Mouse (Mus musculus) left cerebral cortex, postnatal 10 days (tissue): ENCODE data around the gene Dusp1. TPM values are rescaled to one million over a fixed set of nuclear protein-coding genes. Genes with fewer than 3 reads are reported as not detected.

Experiments used
- DNase-seq, 2 experiments: peaks; one replicate each; pipeline ENCODE4 v3.0.0; 2021 to 2022; ENCODE audit warnings: low spot score in 2 of 2, mixed read lengths in 1 of 2; ENCODE audit errors: extremely low spot score in 1 of 2
- intact Hi-C: fragments of 180-260 bp; cut with DNase I; formaldehyde crosslinking; loops from one replicate; pipeline ENCODE4 v1.15.1; 2025
- total RNA-seq, 2 experiments: library from RNA; stranded (reverse); gene quantifications; 2 replicates each; pipeline ENCODE4 v1.2.3; 2021

Gene Dusp1
- total RNA-seq, result 10 to 100 TPM; 23.2 TPM

DNA sequence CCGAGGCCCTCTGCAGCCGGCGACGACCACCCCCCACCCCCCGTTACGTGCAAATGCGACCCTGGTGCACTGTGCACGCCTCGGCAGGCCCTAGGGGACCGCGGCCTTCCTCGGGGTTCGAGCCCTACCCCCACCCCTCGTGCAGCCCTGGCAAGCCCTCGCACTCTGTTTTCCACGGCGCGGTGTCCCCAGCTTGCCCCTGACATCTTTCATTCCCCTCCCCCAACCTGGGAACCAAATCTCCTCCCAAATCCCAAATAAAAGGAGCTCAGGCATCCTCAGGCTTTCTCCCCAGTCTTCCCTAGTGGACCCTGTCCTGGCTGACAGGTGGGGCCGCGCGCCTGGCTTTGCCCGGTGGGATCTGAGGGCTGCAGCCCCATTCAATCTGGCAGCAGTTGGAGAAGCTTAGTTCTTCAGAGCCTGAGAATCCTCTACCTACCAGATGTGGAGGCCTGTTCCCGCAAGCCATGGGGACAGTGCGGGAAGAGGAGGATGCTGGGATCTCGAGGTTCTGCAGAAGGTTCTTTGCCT lies at the start of gene Dusp1:
Dusp1 (minus strand) TSS at position 478 of the 531 bp plus-strand sequence.
- DNase-seq, result no peak
- intact Hi-C loops, result loop anchor here (2.0 kb wide), 1 partner anchor 53 kb away; no protein-coding TSS in a partner anchor

DNA sequence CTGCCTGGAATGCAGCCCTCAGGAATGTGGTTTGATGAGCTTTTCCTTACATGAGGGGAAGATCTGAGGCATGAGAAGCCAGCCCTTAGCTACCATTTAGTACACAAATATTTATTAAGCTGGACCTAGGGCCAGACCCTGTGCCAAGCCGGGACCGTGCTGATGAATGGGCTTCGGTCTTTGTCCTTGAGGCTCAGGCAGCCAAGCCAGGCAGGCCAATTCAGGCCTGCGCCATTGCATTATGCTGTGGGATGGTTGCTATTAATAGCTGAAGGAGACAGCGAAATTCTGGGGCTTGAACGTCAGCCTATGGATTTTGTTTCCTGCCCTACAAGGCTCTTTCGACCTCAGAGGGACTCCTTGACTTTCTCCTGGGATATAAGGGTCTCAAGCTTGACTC lies 49.4 kb upstream of the Dusp1 start:
- intact Hi-C loops, result no loop called here
- peak in 1 of 2 experiments; percentile 37 for DNase-seq

DNA sequence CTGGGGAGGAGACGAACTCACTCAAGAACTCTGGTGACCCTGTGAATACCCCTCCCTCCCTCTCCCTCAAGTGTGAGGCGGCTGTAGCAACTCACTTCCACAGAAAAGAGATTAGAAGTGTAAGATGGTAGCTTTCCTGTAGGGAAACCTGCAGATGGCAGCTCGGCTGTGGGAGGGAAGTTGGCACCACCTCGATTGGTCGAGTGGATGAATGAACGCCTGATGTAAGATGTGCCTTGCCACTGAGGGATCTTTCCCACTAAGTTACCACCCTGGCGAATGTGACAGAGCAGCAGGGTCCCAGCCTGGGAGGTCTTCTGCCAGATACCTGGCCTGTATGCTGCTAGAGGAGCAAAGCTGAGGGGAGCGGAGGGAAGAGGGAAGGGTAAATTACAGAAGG lies 47.9 kb upstream of the Dusp1 start:
- intact Hi-C loops, result no loop called here
- no peak for DNase-seq

DNA sequence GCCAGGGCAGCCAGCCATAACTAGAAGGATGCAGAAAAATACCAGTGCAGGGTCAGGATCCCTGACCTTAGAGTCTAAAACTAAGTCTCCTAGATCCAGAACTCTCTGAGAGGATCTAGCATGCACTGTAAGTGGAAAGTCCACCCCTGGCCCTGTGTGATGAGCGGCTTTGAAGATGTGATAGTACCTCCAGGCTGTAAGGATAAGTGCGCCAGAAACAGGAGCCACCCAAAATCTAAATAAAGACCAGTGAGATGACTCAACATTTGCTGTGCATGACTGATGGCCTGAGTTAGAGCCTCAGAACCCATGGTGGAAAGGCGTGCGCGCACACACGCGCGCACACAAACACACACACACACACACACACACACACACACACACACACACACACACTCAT lies 46.9 kb upstream of the Dusp1 start:
- no peak for DNase-seq
- intact Hi-C loops, result no loop called here

DNA sequence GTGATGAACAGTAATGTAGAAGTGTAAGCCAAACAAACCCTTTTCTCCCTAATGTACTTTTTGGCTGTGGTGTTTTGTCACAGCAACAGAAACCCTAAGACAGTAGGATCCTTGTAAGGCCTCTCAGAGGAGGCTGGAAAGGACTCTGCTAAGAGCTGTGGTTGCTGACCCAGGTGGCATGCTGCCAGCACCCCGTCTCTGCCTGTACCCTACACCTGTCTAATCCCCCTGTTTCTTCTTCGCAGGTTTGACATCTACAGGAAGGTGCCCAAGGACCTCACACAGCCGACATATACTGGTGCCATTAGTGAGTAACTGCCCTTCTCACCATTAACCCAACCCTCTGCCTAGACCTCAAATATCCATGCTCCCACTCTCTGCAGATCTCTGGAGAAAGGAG lies 46.4 kb upstream of the Dusp1 start:
- peak in 1 of 2 experiments; percentile 34 for DNase-seq
- intact Hi-C loops, result no loop called here

DNA sequence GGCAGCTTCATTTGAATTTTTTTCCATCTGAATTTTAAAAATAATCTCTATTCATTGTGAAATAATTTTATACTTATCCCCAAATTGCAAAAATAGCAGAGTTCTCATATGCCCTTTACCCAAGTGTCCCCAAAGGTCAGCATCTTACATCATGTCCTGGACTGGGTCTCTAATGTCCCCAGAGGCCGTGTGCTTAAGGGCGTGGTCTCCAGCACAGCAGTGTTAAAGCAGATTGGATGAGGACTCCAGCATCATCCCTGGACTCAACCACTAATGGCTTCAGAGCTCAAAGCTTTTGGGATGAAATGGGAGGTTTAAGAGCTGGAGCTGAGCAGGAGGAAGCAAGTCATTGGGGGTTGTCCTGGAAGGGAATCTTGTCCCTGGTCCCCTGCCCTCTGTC lies 44.6 kb upstream of the Dusp1 start:
- no peak for DNase-seq
- intact Hi-C loops, result no loop called here

DNA sequence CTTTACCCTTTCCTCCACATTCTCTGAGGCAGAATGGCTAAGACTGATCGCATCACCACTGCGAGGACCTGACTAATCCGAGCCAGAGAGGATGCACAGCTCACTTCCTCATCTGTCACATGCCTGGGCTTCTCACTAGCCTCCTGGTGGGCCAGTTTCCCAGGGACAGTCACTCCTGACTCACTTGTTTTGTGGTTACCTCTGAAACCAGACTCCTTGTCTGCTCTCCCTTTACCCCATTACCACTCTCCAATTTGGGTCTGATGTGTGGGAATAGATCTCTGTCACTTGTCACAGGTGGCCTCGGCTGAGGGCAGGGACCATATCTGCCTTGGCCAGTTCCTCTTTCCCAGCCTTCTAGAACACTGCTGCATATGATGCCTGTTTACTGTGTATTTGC lies 43.7 kb upstream of the Dusp1 start:
- DNase-seq, result no peak
- intact Hi-C loops, result no loop called here

DNA sequence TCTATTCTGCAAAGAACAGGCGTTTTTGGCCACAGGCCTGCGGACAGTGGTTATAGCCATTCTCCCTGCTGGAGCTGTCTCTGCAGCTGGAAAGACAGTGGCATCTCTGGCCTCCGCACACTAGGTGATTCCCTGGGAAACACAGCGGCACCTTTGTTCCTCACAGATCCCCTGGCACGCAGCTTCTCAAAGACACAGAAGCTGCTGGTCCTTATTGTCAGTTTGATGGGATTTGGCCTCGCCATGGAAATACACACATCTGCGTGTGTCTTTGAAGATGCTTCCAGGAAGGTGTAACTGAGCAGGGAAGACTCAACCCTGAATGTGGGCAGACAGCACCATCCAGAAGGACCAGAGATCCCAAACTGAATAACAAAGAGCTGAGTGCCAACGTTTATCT lies 41.4 kb upstream of the Dusp1 start:
- peak in 1 of 2 experiments; percentile 27 for DNase-seq
- intact Hi-C loops, result no loop called here

DNA sequence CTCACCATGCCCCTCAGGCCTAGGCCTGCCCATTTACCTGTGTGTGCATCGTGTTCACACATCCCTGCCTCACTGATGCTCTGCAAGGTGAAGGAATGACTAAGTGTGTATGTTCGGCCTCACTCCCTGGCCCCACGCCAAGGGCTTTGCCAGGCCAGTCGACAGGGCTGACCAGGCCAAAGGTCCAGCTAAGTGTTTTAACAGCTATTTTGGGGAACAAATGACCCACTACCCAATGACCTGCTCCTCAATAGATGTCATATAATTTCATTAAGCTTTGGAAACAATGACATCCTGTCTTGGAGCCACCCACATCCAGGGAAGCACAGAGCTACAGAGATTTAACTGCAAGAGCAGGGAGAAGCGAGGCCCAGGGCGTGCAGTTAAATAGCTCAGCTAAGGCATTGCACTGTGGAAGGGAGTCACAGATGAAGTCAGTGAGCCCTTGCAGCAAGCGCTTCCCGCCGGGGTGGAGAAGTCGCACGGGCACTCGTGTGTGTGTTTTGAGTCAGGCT lies 40.5 kb upstream of the Dusp1 start:
- intact Hi-C loops, result no loop called here
- peak in 1 of 2 experiments; percentile 64 for DNase-seq

DNA sequence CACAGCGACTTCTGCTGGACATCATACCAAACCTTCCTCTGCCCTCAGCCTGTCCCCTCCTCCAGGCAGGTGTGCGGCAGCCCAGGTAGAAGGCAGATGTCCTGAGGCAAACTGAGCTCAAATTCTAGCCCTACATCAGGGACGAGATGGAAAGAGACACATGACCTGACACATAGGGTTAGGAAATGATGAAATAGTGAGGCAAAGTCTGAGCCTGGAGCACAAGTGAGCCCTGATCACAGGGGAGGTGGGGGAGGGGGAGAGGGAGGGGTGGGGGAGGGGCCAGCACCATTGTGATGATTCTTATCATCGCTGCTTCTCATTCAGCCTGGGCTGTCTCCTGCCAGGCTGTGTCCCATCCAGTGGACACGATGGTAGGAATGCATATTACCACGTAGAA lies 40.0 kb upstream of the Dusp1 start:
- intact Hi-C loops, result no loop called here
- DNase-seq, result no peak

DNA sequence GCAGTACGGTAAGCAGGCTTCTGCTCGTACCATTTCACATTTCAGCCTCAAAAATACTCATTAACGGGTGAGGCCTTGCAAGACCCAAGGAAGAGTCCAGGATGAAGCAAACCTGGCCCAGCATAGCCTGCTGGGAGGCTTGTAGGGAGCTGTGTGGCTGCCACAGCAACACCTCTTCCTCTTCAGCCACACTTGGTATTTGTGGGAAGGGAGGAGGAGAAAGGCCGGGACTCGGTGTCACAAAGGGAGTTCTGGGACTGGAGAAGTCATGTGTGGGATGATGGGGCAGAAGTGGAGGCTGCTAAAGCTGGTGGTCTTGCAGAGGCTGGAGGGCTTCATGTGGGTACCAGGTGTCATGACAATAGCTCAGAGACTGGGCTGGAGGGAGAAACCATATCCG lies 39.6 kb upstream of the Dusp1 start:
- DNase-seq, result peak in 1 of 2 experiments; percentile 15

DNA sequence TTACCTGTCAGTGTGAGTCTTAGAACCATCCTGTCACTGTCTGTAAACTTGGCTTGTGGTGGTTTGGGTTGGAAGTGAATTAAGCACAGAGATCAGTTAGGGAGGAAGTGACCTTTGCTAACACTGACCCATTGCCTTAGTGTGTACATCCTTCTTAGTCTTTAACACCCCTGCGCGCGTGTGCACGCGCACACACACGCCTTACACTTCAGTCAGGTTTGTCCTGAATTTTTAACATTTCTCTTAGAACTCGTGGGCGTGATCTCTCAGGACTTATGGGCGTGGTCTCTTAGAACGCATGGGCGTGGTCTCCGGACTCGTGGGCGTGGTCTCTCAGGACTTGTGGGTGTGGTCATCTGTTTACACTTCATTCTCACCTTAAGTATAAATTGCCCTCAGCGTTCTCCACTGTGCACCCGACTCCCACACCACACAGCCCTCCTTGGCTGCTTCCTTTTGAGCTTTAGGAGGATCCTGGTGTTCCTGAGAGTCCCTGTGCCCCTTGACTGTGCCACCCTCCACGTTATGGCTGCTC lies 39.1 kb upstream of the Dusp1 start:
- peak in 1 of 2 experiments; percentile 26 for DNase-seq
- intact Hi-C loops, result no loop called here

More for the DNA sequence above, 39.6 kb upstream of the Dusp1 start:
- intact Hi-C loops, result no loop called here

DNA sequence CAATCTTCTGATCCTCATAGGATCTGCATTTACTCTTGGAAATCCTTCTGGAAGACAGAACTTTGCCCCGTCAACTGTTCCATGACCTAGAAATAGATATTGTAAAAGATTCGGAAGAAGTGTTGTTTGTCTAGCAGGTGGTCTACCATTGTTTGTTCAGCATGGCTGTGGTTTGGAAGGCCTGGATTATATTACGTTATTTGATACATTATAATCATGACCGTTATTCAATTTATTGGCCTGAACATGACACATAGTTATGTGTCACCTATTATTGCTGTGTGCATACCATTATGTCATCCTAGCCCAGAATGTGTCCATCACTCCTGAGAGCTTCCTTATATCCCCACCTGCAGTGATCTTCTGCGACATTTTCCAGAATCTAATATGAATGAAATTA lies 36.9 kb upstream of the Dusp1 start:
- DNase-seq, result no peak
- intact Hi-C loops, result no loop called here

DNA sequence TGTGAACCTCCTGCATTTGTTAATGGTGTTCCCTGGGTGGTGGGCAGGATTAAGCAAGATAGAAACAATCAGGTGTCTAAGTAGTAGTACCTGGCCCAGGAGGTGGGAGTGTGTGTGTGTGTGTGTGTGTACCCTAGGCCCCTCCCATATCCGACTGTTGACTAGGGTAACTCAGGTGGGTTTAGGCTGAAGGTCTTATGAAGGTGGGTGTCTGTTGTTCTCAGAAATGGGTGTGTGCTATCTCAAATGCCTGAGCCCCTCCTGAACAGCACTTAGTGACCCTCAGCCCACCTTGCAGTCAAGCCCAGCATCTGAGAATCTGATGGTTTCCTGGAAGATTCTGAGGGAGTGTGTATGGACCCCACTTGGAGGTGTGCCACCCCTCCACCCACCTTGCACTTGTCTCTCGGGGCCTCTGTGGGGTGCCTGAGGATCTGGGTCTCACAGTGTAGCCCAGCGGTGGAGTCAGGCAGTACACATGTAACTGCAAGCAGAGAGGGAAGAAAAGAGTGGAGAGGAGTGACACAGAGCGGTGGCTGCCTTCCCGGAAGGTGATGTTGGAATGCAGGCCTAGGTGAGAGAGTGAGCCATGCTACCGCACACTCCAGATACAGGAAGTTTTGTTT lies 35.0 kb upstream of the Dusp1 start:
- intact Hi-C loops, result no loop called here
- peak in 1 of 2 experiments; percentile 57 for DNase-seq

DNA sequence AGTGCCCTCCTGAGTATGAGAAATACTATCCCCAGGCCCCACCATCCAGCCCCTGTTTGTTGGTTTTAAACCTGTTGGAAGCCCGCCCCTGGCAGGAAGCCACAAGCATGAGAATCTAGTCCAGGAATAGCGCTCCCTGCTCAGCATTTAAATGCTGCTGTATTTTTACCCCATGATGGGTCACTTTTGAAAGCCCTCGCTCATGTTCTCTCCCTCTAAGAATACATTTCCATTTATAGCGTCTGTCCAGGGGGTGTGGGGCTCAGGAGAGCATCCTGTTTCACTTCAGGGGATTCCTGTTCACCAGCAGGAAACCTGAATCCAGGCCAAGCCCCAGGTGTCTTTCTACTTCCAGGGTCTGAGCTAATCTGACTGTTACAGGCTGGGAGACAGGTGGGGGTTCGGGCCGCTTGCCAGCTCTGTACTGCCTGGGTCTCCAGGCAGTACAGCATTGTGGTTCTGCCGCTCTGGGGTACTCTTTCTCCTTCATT lies 34.3 kb upstream of the Dusp1 start:
- intact Hi-C loops, result no loop called here

DNA sequence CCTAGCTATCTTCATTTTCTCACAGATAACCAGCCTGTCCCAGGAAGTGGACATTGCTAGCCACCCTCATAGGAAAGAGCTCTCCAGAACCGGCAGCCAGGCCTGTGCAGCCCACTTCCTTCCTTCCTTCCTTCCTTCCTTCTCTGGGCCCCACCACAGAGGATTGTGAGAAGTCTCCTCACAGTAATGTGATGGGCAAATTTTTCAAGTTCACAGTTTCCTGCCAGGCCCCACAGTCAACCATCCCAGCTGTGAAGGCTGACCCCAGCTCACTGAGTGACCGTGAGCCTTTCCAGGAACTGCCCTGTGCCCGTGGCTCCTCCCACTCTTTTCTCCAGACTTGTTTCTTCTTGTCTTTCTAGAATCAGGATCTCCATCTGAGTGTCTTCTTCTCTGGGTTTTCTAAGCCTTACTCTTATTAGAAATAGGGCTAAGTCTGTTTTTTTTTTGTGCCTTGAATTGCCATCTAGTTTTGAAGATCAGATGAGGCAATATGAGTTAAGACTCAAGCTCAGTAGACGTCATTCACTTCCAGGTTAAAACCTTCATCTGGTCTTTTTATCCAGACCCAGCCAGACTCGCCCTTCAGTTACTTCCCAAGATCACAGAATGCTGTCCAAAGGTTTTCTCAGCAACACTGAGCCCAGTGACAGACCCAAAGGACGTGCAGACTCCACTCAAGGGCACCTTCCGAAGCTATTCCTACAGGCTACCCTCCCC lies 33.7 kb upstream of the Dusp1 start:
- intact Hi-C loops, result no loop called here

More for the DNA sequence above, 34.3 kb upstream of the Dusp1 start:
- peak; percentile 73 to 90 for DNase-seq

DNA sequence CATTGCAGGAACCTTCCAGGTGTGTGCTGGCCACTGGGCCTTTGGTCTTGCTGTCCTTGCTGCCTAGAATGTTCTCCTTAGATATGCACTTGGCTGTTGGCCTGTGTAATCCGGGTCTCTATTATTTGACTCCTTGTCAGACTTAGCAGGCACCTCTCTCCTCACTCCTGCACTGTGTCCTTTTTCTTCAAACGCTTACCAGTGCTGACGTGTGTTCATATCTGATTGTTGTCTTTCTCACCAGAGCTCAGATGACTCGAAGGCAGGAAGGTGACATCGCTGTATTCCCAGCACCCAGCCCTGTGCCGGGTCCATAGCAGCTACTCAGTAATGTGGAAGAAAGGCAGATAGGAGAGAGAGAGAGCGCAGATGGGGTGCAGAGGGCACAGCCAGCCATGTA lies 33.0 kb upstream of the Dusp1 start:
- intact Hi-C loops, result no loop called here
- DNase-seq, result no peak

More for the DNA sequence above, 33.7 kb upstream of the Dusp1 start:
- DNase-seq, result peak in 1 of 2 experiments; percentile 42

DNA sequence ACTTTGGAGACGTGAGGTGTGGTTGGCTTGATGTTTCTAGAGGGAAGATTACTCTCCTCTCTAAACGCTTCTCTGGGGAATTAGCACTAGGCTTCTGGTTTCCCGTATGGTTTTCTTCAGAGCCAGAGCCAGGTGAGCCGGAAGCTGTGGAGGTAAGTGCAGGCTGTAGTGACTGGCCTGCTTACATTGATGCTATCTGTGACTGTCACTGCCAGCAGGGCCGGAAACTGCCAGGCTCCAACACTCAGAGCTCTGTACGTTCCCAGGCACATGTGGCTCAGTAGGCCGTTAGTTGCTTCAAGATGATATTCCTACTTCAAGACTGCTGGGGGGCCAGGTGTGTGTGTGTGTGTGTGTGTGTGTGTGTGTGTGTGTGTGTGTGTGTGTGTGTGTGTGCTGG lies 32.2 kb upstream of the Dusp1 start:
- intact Hi-C loops, result no loop called here
- DNase-seq, result peak in 1 of 2 experiments; percentile 22

DNA sequence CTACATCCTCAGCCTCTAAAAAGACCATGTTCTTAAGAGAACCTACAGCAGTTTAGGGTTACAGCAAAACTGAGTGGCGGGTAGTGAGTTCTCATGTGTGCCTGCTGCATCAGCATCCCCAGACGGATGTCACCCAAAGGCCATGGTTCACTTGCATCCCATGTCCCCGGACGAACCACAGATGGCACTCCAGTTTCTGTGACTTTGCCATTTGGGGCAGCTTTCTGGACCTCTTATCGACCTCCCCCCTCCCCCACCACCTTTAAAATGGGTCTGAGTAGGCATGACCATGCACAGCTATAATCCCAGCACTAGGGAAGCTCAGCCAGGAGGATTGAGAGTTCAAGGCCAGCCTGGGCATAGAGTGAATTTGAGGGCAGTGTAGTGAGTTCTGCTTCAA lies 31.3 kb upstream of the Dusp1 start:
- intact Hi-C loops, result no loop called here
- peak in 1 of 2 experiments; percentile 17 for DNase-seq
